Mouse (Mus musculus): ENCODE results near the gene Ajm1.

Ajm1 gene

GRCm38 (mm10) chr2:25581294-25581864, at the start of gene Ajm1:
TSS of gene Ajm1 (minus strand) at chr2:25581757.
- peak in 1 of 2 experiments; percentile 67 for DNase-seq

DNA sequence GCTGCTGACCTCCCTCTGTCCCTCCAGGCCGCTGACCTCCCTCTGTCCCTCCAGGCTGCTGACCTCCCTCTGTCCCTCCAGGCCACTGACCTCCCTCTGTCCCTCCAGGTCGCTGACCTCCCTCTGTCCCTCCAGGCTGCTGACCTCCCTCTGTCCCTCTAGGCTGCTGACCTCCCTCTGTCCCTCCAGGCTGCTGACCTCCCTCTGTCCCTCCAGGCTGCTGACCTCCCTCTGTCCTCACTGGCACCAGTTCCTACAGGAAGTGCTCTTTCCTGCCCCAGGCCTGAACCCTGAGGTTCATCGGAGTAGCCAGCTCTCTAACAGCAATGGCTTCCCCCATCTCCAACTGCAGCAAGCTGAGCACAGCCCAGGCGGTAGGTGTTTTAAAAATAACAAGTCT, 47.2 kb upstream of the Ajm1 start:
- peak; percentile 39 to 53 for DNase-seq

- DNase-seq: no peak
These were observed 46.3 kb upstream of the Ajm1 start, which contains the start of gene Fcna for GRCm38 (mm10) chr2:25627811-25628210. TSS of gene Fcna (minus strand) at chr2:25628030.

DNA sequence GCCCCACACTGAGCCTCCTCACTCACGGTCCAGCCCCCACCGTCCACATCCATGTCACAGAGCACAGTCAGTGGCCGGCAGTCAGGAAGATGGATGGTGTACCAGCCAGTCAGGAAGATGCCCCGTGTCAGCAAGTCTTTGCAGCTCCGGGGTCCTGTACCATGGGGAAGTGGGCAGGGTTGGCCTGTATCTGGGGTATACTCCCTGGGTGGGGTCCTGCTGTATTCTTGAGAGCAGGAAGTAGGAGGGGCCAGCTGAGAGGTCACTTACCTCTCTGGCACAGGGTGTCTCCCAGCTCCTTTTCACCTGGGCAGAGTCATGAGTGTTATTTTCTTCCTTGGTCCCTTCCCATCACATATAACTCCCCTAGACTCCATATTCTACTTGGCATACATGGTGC, 44.4 kb upstream of the Ajm1 start:
- DNase-seq: no peak

DNA sequence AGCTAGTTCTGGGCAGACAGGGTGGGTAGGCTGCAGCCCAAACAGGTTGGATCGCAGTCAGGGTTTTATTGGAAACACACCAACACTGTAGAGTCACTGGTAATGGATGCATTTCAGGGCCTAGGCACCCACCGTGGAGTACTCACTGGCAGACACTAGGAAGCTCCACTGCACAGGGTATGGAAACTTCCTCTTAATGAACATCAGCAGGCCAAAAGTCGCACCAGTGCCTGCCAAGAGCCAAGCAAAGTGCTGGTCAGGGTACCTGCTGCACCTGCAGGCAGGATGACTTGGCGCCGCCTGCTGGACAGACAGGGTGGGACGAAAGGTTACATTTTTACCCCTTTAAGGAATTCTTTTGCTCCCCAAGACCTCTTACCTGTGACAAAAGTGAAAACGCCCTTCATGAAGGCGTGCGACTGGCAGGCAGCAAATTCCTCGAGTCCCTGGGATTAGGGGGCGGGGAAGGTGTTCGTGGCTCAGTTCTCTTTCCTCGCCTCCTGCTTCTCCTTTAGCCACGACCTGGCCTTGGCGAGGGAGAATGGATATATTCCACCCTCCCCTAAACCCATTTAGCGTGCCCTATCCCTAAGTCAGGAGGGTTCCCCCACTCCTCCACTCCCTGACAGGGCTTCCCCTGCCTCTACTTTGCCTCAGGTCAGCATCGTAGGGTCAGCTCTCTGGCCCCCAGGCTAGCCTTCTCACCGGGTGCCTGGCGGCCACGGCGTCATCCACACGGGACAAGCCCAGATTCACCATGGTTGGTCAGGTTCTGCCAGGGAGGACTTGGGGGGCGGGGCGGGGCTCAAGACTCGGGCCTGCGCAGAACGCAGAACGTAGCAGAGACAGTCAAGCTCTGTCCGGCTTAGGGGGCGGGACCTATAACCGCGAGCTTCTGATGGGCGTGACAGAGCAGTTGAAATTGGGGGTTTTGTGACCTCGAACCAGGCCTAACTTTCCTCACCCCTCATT, 40.0 kb upstream of the Ajm1 start, which contains the start of gene Tmem141:
Gene Tmem141, minus strand, starts transcription at position 777 of the 972 bp plus-strand sequence.
- peak; percentile 95 to 97 for DNase-seq

- no peak for DNase-seq
These were observed 39.3 kb upstream of the Ajm1 start for GRCm38 (mm10) chr2:25620852-25621228.

- no peak for DNase-seq
These were observed 38.8 kb upstream of the Ajm1 start for GRCm38 (mm10) chr2:25620386-25620785.

GRCm38 (mm10) chr2:25617578-25617977, 36.0 kb upstream of the Ajm1 start, which contains the start of gene Ccdc183:
TSS of gene Ccdc183 (minus strand) at chr2:25617678.
- no peak for DNase-seq

- peak in 1 of 2 experiments; percentile 15 for DNase-seq
These were observed 34.8 kb upstream of the Ajm1 start for GRCm38 (mm10) chr2:25616398-25616797.

DNA sequence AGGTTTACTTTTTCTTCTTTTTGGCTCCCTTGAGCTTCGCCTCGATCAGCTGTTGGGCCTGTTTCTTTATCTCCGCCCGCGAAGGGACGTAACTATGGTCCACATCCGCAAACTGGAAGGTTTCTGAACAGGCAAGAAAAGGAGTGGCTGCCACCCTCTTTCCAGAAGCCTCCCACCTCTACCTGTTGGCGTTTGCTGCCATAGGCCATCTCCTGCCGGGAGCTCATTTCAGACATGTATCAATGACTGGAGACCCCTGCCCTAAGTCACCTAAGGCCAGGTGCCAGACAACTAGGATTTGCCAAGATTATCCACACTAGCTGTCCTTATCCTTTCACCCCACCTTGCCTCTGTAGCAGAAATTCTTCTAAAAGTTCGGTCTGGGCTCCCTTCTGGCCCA, 27.1 kb upstream of the Ajm1 start:
- no peak for DNase-seq

GRCm38 (mm10) chr2:25607761-25608622, 26.4 kb upstream of the Ajm1 start, which contains the start of gene Rabl6:
TSS of gene Rabl6 (minus strand) at chr2:25608521.
- DNase-seq: peak; percentile 90 to 94

- DNase-seq: no peak
These were observed 21.0 kb upstream of the Ajm1 start for GRCm38 (mm10) chr2:25602526-25602925.

DNA sequence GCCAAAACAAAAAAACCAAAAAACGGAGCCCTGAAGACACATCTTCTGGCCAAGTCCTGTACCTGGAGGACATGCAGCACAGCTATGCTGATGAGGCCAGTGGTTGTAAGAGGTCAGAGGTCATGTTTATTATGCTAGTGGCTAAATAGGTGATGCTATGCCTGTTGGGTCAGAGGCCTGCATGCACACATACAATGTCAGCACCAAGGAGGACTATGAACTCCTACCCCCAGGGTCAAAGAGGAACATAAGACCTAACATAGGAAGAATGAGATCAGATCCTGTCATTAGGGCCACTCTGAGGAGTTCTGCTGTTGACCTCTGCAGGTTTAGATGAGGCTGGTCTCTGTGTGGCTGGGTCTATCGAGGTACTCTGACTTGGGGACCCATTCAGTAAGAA, 18.5 kb upstream of the Ajm1 start:
- no peak for DNase-seq

GRCm38 (mm10) chr2:25598749-25599148, 17.2 kb upstream of the Ajm1 start:
- no peak for DNase-seq

DNA sequence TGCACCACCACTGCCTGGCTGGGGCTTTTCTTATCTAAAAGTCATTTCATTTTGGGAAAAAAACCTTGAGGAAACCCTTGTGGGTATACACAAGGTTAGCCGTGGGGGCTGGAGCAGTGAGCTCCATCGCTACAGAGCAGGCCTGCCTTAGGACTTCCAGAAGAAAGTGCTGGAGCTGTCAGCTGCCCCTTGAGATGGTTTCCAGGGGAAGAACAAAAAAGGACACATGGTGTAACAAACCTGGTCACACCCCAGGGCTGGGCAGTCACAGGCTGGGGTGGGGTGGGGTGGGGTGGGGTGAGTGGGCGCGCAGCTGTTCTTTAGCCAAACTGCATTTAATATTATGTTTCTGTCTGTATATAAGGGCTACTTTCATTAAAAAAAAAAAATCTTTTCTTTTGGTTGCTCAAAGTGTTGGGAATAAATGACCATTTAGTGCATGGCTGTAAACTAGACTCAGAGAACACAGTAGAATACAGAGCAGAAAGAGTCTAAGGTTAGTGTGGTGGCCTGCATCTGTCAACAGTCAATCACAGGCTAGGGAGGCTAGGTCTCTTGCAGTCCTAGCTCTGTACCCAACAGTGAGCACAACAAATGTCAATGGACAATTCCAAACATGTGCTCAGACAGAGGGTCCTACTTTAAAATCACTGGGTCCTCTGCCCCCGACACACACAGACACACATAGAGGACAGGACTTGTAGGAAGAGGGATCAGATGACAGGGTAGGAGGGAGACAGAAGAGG, 15.4 kb upstream of the Ajm1 start:
- no peak for DNase-seq

DNA sequence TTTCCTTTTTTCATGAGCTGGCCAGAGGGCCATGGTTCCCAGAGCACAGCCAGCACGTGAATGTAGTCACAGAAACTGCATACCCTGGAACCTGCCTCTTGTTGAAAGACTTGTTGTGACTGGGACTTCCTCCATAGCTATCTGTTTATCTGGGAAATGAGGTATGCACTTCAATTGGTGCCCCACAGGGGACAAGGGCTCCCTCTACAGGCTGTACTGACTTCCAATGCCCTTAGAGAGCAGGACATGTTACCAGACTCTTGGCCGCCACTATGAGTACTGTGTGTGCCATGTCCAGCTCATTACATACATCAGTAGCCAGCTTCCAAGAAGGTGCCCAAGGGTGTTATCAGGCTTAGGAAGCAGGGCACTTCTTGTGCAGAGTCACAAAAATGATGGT, 10.3 kb upstream of the Ajm1 start:
- peak in 1 of 2 experiments; percentile 76 for DNase-seq

GRCm38 (mm10) chr2:25588227-25588907, 6.8 kb upstream of the Ajm1 start:
- no peak for DNase-seq

- DNase-seq: no peak
These were observed 5.7 kb upstream of the Ajm1 start for GRCm38 (mm10) chr2:25587290-25587689.

DNA sequence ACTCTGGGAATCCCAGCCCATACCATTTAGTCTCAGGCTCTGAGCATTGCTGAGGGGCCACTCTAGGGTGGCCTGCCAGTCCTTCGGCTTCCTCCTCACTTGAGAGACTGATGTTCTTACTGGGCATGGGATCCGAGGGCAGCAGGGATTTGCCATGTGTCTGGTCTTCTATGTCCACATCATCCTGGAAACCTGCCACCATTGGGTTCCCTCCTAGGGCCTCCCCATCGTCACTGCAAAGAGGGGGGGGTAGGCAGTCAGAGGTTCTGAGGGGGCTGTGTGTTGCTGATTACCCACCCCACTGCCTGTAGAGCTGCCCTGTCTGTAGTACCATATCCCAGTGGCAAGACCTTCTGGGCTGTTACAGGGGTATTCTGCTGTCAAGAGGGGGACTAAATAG, 4.0 kb upstream of the Ajm1 start:
- DNase-seq: no peak

DNA sequence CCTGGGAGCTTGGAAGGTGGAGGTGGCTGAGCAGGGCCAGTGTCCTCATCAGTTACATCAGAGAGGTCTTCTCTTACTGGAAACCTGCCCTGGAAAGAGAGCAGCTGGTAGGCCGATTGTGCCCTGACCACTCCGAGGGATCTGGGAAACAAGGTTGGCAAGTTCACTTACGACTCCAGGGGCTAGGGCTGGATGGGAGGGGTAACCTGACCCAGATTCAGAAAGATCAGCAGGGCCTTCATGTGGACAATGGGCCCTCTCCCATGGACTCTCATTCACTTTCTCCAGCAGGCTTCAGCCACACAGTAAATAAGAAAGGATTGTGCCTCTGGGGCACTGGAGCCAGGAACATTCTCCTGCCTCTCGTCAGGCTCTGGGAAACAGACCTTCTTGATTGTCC, 3.3 kb upstream of the Ajm1 start:
- DNase-seq: no peak

DNA sequence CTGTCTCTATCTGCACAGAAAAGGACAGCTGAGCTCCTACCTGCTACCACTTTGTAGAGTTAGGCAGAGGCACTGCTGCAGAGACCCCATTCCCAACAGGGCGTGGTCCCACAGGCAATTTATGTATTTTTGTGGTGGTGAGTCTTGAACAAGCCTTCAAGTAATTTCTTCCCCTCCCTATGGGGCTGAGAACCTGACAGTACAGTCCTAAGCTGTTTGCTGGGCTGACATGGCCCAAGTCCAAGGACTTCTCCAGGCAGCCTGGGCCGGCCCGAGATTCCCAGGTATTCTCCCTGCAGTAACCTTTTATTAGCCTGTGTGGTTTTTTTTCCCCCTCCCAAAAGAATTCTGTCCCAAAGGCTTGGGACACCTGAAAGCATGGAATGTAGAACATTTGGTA, 2.6 kb upstream of the Ajm1 start:
- DNase-seq: no peak

DNA sequence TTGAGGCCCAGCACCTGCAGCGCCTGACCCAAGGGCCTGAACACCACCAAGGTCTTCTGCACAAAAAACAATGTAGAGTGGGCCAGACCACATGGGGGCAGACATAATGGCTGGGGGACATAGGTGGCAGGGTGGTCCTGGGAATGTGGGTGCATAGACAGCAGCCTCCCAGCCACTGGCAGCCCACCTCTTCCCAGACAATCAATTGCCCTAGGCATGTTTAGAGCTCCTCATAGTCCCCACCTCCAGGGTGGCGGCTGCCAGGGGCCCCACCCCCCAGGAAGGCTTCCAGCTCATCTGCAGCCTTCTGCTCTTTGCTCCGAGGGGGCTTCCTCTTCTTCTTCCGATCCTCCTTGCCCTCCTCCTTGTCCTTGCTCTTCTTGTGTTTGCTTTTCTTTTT, 2.0 kb upstream of the Ajm1 start:
- no peak for DNase-seq

All from kidney, postnatal 36 days (tissue).